Mouse (Mus musculus): ENCODE measurements around the gene Mlf2.
A peak's percentile ranks its signal among the peaks of the same experiment; 100 is the strongest.

DNA sequence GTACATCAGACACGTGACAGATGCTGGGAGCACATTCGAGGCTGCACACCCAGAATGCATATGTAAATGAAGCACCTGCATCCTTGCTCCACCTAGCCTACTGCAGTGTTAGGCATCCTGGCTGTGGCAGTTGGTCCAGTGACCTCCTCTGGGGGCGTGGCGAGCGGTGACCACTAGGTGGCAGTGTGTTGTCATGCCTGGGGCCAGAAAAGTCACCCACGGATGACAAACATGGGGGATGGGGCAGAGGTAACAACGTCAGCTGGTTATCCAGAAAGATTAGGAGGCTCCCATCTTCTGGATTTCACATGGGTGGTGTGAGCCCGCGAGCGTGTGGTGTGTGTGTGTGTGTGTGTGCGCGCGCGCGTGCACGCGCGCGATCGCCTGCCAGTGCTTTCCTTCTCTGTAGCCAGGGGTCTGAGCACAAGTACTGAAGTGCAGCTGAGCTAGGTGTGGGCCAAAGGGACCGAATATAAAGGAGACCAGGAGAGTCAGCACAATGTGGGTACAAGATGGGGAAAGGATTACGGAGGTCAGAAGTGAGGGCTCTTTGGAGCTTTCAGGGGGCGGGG is 27.5 kb upstream of the Mlf2 start:
- TF ChIP-seq CTCF (conservative IDR thresholded peaks at IDR 0.05; ENCODE audit: low read length), result peak; percentile 91
- TF ChIP-seq NANOG (IDR thresholded peaks at IDR 0.05; ENCODE audit: borderline replicate concordance, low read length), result no peak

Measured in E14TG2a.4 (cell line).